Mouse (Mus musculus) urinary bladder, postnatal 4 days (tissue): ENCODE measurements around the gene Pfdn5.

Experiments
- DNase-seq, 2 experiments: peaks; one replicate each; pipeline ENCODE4 v3.0.0; 2021 to 2022; ENCODE audit warnings: low spot score in 2 of 2

Pfdn5 gene

DNA sequence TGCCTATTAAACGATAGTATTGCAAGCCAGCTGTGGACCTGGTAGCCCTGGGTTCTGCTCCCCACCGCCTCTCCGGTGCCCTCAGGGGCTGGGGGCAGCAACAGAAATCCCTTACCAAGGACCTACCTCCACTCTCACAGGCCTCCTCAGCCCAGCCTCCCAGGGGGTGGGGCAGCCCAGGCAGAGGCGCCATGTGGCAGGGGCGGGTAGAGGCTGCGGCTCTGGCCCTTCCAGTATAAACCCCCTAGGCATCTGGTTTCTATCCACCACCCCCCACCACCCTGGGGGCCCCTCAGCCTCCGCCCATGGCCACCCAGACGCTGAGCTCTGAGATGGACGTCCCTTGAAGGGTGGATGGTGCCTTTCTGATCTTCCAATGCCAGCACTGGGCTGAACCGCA is 44.8 kb downstream of the Pfdn5 start:
- no peak for DNase-seq

DNA sequence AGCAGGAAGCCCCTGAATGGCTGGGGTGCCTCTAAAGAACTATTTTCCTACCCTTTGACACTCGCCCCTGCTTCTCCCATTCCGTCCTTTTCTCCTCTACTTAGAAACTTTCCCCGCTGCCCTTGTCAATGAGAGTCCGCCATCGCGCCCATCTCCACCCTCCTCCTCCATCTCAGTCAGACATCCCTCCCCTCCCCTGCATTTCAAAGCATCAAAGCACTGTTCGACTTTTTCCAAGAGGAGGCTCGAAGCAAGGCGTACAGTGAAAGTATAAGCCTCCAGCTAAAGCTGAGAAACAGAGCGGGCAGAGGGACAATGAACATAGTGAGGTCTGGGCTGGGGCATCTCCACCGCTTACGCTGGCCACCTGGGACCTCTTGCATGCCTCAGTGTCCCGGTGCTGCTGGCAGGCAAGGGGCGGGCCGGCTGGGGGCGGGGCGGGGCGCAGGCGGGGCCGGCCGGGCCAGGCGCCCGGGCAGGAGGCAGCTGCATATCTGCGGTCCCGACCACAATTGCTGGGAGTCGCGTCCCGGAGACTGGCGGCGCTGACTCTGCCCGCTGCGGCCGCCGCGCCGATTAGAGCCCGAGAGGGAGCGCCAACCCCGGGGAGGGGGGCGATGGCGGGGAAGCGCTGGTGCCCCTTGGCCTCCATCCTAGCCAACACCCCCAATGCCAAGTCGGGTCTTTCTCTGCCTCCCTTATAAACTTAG is 50.7 kb downstream of the Pfdn5 start:
- peak in 1 of 2 experiments; percentile 41 for DNase-seq

DNA sequence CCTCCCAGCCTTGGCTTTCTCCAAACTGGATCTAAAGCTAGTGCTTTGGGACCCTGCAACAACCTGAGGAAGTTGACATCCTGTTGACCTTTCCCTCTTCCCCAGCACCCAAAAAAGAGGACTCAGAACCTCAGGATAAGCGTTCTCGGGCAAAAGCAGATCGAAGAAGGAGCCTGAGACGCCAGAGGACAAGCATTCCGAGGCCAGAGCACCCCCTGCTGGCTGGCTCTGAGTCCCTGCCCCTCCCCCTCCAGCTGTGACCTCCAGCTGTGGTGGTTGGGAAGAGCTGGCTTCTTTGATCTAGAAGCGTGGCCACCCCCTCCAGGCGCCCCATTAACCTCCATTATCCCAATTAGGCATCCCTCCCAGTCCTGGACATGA is 51.2 kb downstream of the Pfdn5 start:
- peak; percentile 80 to 90 for DNase-seq

DNA sequence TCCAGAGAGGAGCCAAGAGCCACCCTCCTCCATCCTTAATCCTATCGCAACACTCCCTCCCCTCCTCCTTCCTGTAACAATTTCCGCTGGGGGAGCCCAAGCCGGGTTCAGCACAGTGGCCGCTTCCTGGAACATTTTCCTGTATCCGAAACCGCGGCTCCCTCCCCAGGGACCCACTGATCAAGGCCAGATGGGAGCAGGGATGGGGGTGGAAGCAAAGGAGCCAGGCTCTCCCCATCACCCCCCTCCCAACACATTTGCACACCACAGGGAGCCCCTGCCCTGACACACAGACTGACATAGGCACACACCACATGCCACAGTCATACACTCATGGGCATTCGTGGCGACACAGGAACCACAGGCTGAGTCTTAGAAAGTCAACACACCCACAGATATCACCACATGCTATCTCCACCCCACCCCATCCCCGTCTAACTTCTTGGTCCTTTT is 51.9 kb downstream of the Pfdn5 start:
- DNase-seq, result peak in 1 of 2 experiments; percentile 40
